Mouse (Mus musculus): Measurements from ENCODE around the gene Krtap4-6. TPM values are rescaled to one million over a fixed set of nuclear protein-coding genes. Genes with fewer than 3 reads are reported as not detected.
"Not testable (repeated sequence)": the region's sequence is repeated elsewhere in the genome, so short reads cannot be mapped to it uniquely, and the experiment has no call there.

Gene Krtap4-6
- polyA plus RNA-seq, 1 experiment: 0.15 TPM

GRCm38 (mm10) chr11:99650136-99650535 is 15.6 kb downstream of the Krtap4-6 start, which contains the start of gene Gm11555:
Gene Gm11555, minus strand, starts transcription at chr11:99650236.
- Histone ChIP-seq H3K27me3 (ENCODE audit: control insufficient read depth, insufficient read depth, low read length) (no peaks in the 10 kb centered on the region), H3K4me1 (ENCODE audit: control insufficient read depth, insufficient read depth, low read length) (0 out of 2 replicates have a peak, but pooled peaks cover 2% of the 10 kb centered on the region), H3K4me3 (ENCODE audit: control insufficient read depth, low read depth, low read length) (no peak within 1 kb of the TSS), H3K27ac (ENCODE audit: control insufficient read depth, insufficient read depth, low read depth, low read length) (no peak within 1 kb of the TSS), H3K36me3 (ENCODE audit: control insufficient read depth, insufficient read depth, low read length) (no peaks in the 10 kb centered on the region)
- TF ChIP-seq CTCF (IDR thresholded peaks at IDR 0.05; ENCODE audit: control insufficient read depth, insufficient read depth, insufficient replicate concordance, low read depth, low read length) (no peak), POLR2A (IDR thresholded peaks at IDR 0.05; ENCODE audit: control insufficient read depth, low read depth, low read length) (no peak)

GRCm38 (mm10) chr11:99646444-99646843 is 19.3 kb downstream of the Krtap4-6 start:
- no peaks in the 10 kb centered on the region for H3K36me3 ChIP-seq (ENCODE audit: control insufficient read depth, insufficient read depth, low read length)
- no peak overlapping the region for H3K4me3 ChIP-seq (ENCODE audit: control insufficient read depth, low read depth, low read length)
- H3K27ac ChIP-seq (ENCODE audit: control insufficient read depth, insufficient read depth, low read depth, low read length): no peak overlapping the region
- H3K27me3 ChIP-seq (ENCODE audit: control insufficient read depth, insufficient read depth, low read length): no peaks in the 10 kb centered on the region
- no peak for TF ChIP-seq POLR2A (IDR thresholded peaks at IDR 0.05; ENCODE audit: control insufficient read depth, low read depth, low read length)
- no peak for TF ChIP-seq CTCF (IDR thresholded peaks at IDR 0.05; ENCODE audit: control insufficient read depth, insufficient read depth, insufficient replicate concordance, low read depth, low read length)
- H3K4me1 ChIP-seq (ENCODE audit: control insufficient read depth, insufficient read depth, low read length): 0 out of 2 replicates have a peak, but pooled peaks cover 2% of the 10 kb centered on the region

- no peak overlapping the region for H3K4me3 ChIP-seq (ENCODE audit: control insufficient read depth, low read depth, low read length)
- H3K27ac ChIP-seq (ENCODE audit: control insufficient read depth, insufficient read depth, low read depth, low read length): no peak overlapping the region
- H3K4me1 ChIP-seq (ENCODE audit: control insufficient read depth, insufficient read depth, low read length): 0 out of 2 replicates have a peak, but pooled peaks cover 2% of the 10 kb centered on the region
- no peaks in the 10 kb centered on the region for H3K36me3 ChIP-seq (ENCODE audit: control insufficient read depth, insufficient read depth, low read length)
- no peaks in the 10 kb centered on the region for H3K27me3 ChIP-seq (ENCODE audit: control insufficient read depth, insufficient read depth, low read length)
- TF ChIP-seq POLR2A (IDR thresholded peaks at IDR 0.05; ENCODE audit: control insufficient read depth, low read depth, low read length): no peak
- no peak for TF ChIP-seq CTCF (IDR thresholded peaks at IDR 0.05; ENCODE audit: control insufficient read depth, insufficient read depth, insufficient replicate concordance, low read depth, low read length)
Measured at GRCm38 (mm10) chr11:99644351-99644750, 21.4 kb downstream of the Krtap4-6 start.

GRCm38 (mm10) chr11:99643635-99644139 is 22.1 kb downstream of the Krtap4-6 start, which contains the start of gene Krtap4-7:
Gene Krtap4-7, minus strand, starts transcription at chr11:99644089.
- not testable (repeated sequence) for H3K27ac ChIP-seq (ENCODE audit: control insufficient read depth, insufficient read depth, low read depth, low read length); H3K4me3 ChIP-seq (ENCODE audit: control insufficient read depth, low read depth, low read length); H3K27me3 ChIP-seq (ENCODE audit: control insufficient read depth, insufficient read depth, low read length); H3K36me3 ChIP-seq (ENCODE audit: control insufficient read depth, insufficient read depth, low read length); H3K4me1 ChIP-seq (ENCODE audit: control insufficient read depth, insufficient read depth, low read length)

GRCm38 (mm10) chr11:99640926-99641325 is 24.8 kb downstream of the Krtap4-6 start:
- Histone ChIP-seq H3K27ac (ENCODE audit: control insufficient read depth, insufficient read depth, low read depth, low read length) (no peak overlapping the region), H3K4me1 (ENCODE audit: control insufficient read depth, insufficient read depth, low read length) (no peaks in the 10 kb centered on the region), H3K4me3 (ENCODE audit: control insufficient read depth, low read depth, low read length) (peak overlapping the region; percentile 29; the same call in 1 of the 2 replicates), H3K27me3 (ENCODE audit: control insufficient read depth, insufficient read depth, low read length) (no peaks in the 10 kb centered on the region), H3K36me3 (ENCODE audit: control insufficient read depth, insufficient read depth, low read length) (no peaks in the 10 kb centered on the region)
- TF ChIP-seq CTCF (IDR thresholded peaks at IDR 0.05; ENCODE audit: control insufficient read depth, insufficient read depth, insufficient replicate concordance, low read depth, low read length) (no peak), POLR2A (IDR thresholded peaks at IDR 0.05; ENCODE audit: control insufficient read depth, low read depth, low read length) (no peak)

- Histone ChIP-seq H3K36me3 (ENCODE audit: control insufficient read depth, insufficient read depth, low read length) (no peaks in the 10 kb centered on the region), H3K4me1 (ENCODE audit: control insufficient read depth, insufficient read depth, low read length) (no peaks in the 10 kb centered on the region), H3K4me3 (ENCODE audit: control insufficient read depth, low read depth, low read length) (no peak overlapping the region), H3K27me3 (ENCODE audit: control insufficient read depth, insufficient read depth, low read length) (no peaks in the 10 kb centered on the region), H3K27ac (ENCODE audit: control insufficient read depth, insufficient read depth, low read depth, low read length) (no peak overlapping the region)
- no peak for TF ChIP-seq CTCF (IDR thresholded peaks at IDR 0.05; ENCODE audit: control insufficient read depth, insufficient read depth, insufficient replicate concordance, low read depth, low read length)
- no peak for TF ChIP-seq POLR2A (IDR thresholded peaks at IDR 0.05; ENCODE audit: control insufficient read depth, low read depth, low read length)
Measured at GRCm38 (mm10) chr11:99637086-99637485, 28.7 kb downstream of the Krtap4-6 start.

- Histone ChIP-seq H3K4me3 (ENCODE audit: control insufficient read depth, low read depth, low read length) (no peak within 1 kb of the TSS), H3K36me3 (ENCODE audit: control insufficient read depth, insufficient read depth, low read length) (no peaks in the 10 kb centered on the region), H3K27ac (ENCODE audit: control insufficient read depth, insufficient read depth, low read depth, low read length) (no peak within 1 kb of the TSS), H3K27me3 (ENCODE audit: control insufficient read depth, insufficient read depth, low read length) (no peaks in the 10 kb centered on the region), H3K4me1 (ENCODE audit: control insufficient read depth, insufficient read depth, low read length) (no peaks in the 10 kb centered on the region)
- no peak for TF ChIP-seq POLR2A (IDR thresholded peaks at IDR 0.05; ENCODE audit: control insufficient read depth, low read depth, low read length)
- TF ChIP-seq CTCF (IDR thresholded peaks at IDR 0.05; ENCODE audit: control insufficient read depth, insufficient read depth, insufficient replicate concordance, low read depth, low read length): no peak
Measured at GRCm38 (mm10) chr11:99634653-99635134, 31.1 kb downstream of the Krtap4-6 start, which contains the start of gene Krtap4-2. Gene Krtap4-2, minus strand, starts transcription at chr11:99635084.
